Mouse (Mus musculus) cerebellum, adult 11-12 months (tissue): Measurements from ENCODE around the gene Irgq.
"Not testable (repeated sequence)": the region's sequence is repeated elsewhere in the genome, so short reads cannot be mapped to it uniquely, and the experiment has no call there.

Experiments
- DNase-seq: peaks from one replicate; pipeline ENCODE4 v3.0.0; 2022

The Irgq gene

DNA sequence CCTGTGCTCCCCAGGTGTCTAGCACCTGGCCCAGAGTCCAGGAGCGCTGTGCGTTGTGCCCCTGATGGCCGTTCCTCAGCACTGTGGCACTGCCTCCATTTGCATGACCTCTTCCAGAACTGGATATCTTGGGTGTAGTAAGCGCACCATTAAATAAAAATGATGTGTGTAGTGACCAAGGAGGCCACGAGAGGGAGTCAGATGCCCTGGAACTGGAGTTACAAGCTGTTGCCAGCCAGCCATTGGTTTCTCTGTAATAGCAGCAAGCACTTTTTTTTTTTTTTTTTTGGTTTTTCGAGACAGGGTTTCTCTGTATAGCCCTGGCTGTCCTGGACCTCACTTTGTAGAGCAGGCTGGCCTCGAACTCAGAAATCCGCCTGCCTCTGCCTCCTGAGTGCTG is 14.2 kb upstream of the Irgq start:
- not testable (repeated sequence) for DNase-seq

DNA sequence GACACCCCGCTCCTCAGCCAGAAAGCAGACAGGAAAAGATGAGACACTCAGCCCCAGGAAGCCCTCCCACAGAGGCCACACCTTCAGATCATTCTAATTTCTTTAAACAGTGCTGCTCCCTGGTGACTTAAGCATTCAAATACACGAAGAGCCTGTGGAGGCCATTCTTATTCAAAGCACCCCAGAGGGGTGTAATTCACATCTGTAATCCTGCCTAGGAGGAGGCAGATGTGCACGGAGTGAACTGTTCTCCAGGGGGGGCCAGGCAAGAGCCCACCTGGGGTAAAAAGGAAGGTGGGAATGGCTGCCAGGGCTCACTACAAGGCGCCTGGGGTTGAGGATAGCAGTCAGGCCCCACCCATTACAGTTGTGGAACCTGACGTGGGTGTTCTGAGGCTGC is 13.4 kb upstream of the Irgq start:
- DNase-seq, result no peak

DNA sequence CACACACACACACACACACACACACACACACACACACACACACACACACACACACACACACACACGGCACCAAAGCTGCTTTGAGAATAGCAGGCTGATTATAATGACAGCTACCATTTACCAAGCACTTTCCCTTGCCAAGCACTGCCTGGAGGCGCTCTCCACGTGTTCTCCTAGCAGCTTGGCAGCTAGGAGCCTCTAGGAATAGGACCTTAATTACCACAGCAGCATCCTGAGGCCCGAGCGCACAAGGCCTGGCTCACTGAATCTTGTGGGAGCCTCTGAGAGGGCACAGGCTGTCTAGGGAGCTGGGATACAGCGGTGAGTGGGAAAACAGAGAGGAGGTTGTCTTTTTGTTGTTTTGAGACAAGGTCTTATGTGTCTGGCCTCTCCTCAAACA is 12.8 kb upstream of the Irgq start:
- DNase-seq, result no peak

DNA sequence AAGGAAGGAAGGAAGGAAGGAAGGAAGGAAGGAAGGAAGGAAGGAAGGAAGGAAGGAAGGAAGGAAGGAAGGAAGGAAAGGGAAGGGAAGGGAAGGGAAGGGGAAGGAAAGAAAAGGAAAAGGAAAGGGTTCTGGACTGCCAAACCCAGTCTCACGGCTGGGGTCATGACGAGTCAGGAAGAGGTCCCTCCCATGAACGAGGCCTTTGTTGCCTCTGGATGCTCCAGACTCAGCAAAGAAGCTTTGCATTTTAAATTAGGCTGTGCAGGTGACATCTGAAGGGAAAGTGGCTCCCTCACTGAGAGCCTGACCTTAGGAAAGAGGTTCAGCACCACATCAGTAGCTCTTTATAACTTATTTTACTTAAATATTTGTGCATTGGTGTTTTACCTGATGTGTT is 11.4 kb upstream of the Irgq start:
- DNase-seq, result no peak

- not testable (repeated sequence) for DNase-seq
Observed at GRCm38 (mm10) chr7:24520054-24520453, 10.4 kb upstream of the Irgq start.

DNA sequence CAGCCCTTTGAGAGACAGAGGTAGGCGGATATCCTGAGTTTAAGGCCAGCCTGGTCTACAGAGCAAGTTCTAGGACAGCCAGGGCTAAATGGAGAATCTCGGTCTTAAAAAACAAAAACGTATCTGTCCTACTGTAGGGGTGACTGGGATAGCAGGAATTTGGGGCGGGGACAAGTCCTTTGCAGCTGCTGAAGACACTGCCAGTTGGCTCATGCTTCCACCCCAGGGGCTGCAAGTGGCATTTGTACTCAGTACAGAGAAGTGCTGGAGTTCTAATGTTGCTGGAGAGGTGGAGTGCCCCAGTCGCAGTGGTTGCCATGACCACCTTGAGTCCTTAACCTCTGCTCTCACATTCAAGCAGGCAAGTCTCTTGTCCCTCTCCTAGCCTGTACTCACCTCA is 7.7 kb upstream of the Irgq start:
- DNase-seq, result no peak

DNA sequence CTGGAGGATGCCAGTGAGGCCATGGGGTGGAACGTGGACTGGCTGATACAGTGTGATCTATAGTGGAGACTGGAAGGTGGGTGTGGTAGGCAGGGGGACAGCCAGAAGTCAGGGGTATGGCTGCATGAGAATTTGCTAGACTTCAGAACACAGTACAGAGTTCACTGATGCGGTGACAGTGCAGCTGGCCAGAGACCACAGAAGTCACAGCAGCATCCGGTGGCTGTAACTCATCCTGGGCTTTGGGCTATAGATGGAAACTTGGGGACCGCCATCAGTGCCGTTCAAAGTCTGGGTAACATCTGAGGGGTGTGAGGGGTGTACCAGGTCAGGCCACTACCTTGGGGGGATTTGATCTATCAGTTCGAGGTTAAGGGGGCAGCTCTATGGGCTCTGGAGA is 6.8 kb upstream of the Irgq start:
- DNase-seq, result no peak

DNA sequence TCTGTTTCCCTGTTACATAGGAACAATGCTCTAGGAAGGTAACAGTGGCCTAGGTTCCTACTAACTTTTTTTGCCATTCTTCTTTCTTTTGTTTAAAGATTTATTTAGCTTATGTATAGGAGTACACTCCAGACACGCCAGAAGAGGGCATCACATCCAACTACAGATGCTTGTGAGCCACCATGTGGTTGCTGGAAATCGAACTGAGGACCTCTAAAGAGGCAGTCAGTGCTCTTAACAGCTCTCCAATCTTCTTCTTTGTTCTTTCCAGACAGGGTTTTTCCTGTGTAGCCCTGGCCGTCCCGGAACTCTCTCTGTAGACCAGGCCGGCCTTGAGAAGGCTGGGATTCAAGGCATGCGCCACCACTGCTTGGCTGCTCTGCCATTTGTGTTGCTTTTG is 5.5 kb upstream of the Irgq start:
- no peak for DNase-seq

- peak; percentile 81 for DNase-seq
Observed at GRCm38 (mm10) chr7:24525686-24526420, 4.6 kb upstream of the Irgq start.

- no peak for DNase-seq
Observed at GRCm38 (mm10) chr7:24528861-24529260, 1.6 kb upstream of the Irgq start.

- peak; percentile 74 for DNase-seq
Observed at GRCm38 (mm10) chr7:24529580-24529979, 909 bp upstream of the Irgq start.

DNA sequence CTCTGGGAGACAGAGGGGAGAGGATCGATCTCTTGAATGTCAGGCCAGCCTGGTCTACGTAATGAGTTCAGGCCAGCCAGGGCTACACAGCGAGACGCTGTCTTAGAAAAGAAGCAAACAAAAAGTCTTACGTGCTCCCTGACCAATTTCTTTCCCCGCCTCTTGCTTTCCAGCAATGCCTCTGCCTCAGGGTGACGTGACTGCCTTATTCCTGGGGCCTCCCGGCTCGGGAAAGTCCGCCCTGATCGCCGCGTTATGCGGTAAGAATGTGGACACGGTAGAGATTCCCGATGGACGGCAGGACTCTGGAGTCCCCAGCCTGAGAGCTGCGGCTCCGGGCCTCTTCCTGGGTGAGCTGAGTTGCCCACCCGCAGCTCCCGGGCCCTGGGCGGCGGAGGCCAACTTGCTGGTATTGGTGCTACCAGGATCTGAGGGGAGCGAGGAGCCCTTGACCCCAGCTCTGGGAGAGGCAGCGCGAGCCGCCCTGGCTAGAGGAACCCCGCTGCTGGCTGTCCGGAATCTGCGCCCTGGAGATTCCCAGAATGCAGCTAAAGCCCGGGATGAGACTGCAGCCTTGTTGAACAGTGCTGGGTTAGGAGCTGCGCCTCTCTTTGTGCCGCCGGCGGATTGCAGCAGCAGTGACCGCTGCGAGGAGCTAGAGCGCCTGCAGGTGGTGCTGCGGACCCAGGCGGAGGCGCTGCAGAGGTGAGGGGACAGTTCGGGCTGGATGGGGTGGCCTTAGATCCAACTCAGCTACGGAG is 902 bp downstream of the Irgq start:
- peak; percentile 79 for DNase-seq

DNA sequence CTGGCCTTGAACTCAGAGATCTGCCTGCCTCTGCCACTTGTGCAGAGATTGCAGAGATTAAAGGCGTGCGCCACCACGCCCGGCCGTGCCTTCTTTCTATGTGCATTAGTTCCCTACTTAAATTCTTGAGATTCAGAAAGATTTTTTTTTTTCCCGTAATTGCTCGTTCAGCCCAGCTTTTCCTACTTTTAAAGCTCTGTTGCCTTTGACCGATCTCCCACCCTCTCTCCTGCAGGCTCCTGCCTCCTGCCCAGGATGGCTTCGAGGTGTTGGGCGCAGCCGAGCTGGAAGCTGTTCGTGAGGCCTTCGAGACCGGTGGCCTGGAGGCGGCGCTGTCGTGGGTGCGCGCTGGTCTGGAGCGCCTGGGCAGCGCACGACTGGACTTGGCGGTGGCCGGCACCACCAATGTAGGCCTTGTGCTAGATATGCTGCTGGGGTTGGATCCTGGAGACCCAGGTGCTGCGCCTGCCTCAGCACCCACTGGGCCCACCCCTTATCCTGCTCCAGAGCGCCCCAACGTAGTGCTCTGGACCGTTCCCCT is 2.6 kb downstream of the Irgq start:
- no peak for DNase-seq

- DNase-seq, result no peak
Observed at GRCm38 (mm10) chr7:24533806-24534205, 3.3 kb downstream of the Irgq start.

DNA sequence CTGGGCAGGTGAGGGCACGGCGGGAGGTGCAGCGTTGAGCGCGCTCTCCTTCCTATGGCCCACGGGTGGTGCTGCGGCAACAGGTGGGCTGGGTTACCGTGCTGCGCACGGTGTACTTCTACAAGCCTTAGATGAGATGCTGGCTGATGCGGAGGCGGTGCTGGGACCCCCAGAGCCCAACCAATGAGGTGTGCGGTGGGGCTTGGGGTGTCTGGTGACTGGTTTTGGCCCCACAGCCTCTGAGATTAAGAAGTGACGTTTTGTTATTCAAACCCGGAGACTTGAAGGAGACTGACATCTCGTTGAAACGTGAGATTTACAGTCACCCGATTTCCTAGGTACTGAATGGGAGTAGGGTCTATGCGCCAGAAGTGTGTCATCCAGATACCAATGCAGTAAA is 3.8 kb downstream of the Irgq start:
- DNase-seq, result peak; percentile 16

DNA sequence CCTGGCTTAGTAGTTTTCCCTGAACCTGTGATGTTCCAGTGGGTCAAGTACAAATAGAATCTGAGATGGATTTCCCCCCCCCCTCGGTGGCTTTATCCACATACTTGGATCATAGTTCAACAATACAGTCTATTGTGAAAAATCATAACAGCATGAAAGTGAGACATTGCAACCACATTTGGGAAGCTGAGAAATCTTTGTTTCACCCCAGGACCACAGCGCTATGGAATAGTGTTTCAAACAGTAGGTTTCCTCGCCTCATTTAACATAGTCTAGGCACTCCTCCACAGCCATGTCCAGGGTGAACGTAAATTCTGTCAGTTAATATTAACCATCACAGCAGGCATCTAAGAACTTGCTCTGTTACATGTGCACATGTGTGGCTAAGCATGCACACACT is 6.6 kb downstream of the Irgq start:
- no peak for DNase-seq

DNA sequence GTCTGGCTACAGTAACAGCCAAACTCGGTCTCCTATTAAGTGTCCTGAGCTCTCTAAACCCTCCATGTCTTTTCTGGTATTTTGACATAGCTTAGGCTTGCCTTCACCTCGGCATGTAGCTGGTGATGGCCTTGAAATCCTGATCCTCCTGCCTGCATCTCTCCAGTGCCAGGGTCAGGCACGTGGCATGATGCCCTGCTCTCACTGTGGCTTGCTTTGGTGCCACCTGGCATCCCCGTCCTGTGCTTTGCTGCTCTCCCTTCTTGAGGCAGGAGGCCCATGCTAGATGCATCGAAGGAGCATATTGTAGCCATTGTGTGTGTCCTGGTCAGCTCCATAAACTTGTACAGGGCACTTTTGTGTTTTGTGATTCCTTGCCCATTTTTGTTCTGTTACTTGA is 7.1 kb downstream of the Irgq start:
- peak; percentile 83 for DNase-seq

DNA sequence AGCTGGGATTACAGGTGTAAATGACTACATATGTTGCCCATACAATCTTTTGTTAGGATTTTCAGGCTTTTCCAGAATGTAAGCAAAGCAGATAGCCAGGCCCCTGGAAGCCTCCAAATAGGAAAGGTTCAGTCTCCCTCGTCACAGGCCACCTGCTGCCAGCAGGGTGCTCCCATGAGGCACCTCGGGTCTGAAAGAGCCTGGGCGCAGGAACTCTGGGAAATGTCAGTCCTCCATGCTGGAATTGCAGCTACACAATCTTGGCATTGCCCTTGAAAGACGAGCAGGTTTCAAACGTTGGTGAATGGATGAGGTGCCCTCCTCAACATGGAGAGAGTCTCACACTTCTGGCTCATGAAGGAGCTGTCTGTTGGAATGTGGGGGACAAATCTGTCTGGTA is 7.7 kb downstream of the Irgq start:
- DNase-seq, result peak; percentile 50

DNA sequence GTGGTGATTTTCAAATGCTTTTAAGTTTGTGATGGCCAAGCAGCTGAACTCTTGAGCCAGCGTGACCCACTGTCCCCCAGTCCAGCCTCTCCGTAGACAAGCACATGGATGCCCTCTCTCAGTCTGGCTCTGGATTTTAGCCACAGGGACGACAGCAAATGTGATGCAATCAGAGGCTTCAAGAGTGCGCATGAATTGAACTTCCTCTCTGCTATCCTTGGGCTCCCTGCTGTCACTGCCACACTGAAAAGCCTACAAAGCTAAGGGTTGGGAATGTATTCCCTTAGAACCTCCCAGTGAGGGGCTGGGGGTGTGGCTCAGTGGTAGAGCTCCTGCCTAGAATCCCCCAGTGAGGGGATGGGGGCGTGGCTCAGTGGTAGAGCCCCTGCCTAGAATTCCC is 8.2 kb downstream of the Irgq start:
- no peak for DNase-seq

DNA sequence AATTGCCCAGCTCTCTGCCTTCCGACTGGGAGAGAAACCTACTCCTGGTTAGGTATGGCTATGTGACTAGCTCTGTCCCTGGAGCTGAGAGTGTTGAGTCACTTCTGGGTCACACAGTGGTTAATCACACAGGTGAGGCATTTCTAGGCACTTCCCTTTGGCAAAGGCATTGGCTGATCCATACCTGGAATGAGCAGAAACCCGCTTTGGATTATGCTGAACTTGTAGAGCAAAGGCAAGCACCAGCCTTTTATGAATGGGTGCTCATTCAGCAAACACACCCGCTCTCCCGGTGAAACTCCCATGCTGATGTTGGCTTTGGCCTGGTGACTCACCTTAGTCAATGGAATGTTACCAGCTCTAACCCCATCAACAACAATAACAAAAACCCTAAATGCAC is 9.2 kb downstream of the Irgq start:
- DNase-seq, result no peak

- no peak for DNase-seq
Observed at GRCm38 (mm10) chr7:24544506-24544905, 14.0 kb downstream of the Irgq start.

- peak; percentile 58 for DNase-seq
Observed at GRCm38 (mm10) chr7:24546068-24546614, 15.7 kb downstream of the Irgq start, which contains the start of the genes Pinlyp and Xrcc1. Gene Pinlyp (minus strand): TSS chr7:24546118. Gene Xrcc1 (plus strand): TSS chr7:24546289.

- peak; percentile 100 for DNase-seq
Observed at GRCm38 (mm10) chr7:24546634-24547389, 16.3 kb downstream of the Irgq start.
